Mouse (Mus musculus) G1E (cell line): ENCODE measurements around the gene Acot3.

ENCODE experiments used
- CTCF ChIP-seq: IDR thresholded peaks from 2 replicates; pipeline ENCODE4 v1.5.1; 2012; ENCODE audit warnings: low read depth, low read length, inconsistent platforms, mixed read lengths
- GATA1 ChIP-seq: IDR thresholded peaks from 2 replicates; pipeline ENCODE4 v1.6.1; 2012; ENCODE audit warnings: borderline replicate concordance, low read length, inconsistent platforms, mixed read lengths
- GATA2 ChIP-seq: IDR thresholded peaks from 2 replicates; pipeline ENCODE4 v1.6.1; 2012; ENCODE audit warnings: low read depth, low read length, inconsistent platforms, borderline replicate concordance
- POLR2AphosphoS5 ChIP-seq: IDR thresholded peaks from 2 replicates; pipeline ENCODE4 v1.6.1; 2012; ENCODE audit warnings: low read depth, low read length, inconsistent platforms; ENCODE audit not compliant: insufficient replicate concordance

GRCm38 (mm10) chr12:84067752-84068151, 15.8 kb downstream of the Acot3 start:
- TF ChIP-seq CTCF (no peak), GATA2 (no peak), GATA1 (no peak), POLR2AphosphoS5 (no peak)
